Mouse (Mus musculus): ENCODE results near the gene Fam193b. TPM values are rescaled to one million over a fixed set of nuclear protein-coding genes. Genes with fewer than 3 reads are reported as not detected.

Gene Fam193b
- polyA plus RNA-seq, 1 experiment from 2014 or later = 46.0 TPM

- H3K27me3 ChIP-seq = no peaks in the 10 kb centered on the region
- H3K9me3 ChIP-seq (replicated peaks) = no peaks in the 10 kb centered on the region
- H3K36me3 ChIP-seq = peaks cover 20% of the 10 kb centered on the region
- no peaks in the 10 kb centered on the region for H3K4me1 ChIP-seq
- no peak overlapping the region for H3K27ac ChIP-seq (replicated peaks)
- WGBS = 79% methylated on average over 16 of the region's 16 CpGs
- no peak for ATAC-seq (ENCODE audit: insufficient number of reproducible peaks, low FRiP score, low TSS enrichment, low read depth)
- H3K9ac ChIP-seq = no peak overlapping the region
- H3K4me3 ChIP-seq (replicated peaks) = no peak overlapping the region
- no peak overlapping the region for H3K4me2 ChIP-seq (replicated peaks)
Measured at GRCm38 (mm10) chr13:55525733-55526553, 45.0 kb downstream of the Fam193b start.

DNA sequence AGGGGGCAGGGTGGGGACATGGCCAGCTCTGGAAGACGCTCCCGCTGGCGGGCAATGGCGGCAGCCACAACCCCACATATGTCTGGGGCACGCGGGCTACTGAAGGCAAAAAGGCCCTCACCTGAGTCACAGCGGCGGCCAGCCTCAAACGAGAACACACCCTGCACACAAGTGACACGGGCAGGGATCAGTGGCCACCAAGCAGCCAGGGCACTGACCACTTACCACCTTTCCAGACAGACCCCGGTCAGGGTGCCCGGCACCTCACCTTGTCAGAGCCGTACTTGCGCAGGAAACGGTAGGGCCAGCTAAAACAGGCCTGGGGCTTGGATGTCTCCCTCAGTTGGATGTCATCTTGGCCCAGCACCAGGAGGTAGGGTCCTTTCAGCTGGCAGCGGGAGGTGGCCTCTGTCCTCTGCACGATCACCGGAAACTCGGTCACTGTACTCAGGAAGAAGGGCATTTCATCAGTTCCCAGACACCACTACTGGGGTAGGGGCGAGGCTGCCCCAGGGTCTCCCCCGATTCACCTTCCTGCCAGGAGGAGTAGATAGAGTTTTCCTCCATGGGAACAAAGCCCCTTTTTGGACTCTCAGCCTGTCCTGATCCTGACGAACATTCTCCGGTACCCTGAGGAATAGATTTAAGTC, 46.8 kb downstream of the Fam193b start:
- no peak for ATAC-seq (ENCODE audit: insufficient number of reproducible peaks, low FRiP score, low TSS enrichment, low read depth)
- 86% methylated on average over 23 of the region's 23 CpGs for WGBS

GRCm38 (mm10) chr13:55523278-55523677, 47.6 kb downstream of the Fam193b start:
- WGBS = 50% methylated on average over 17 of the region's 17 CpGs
- H3K9ac ChIP-seq = no peak overlapping the region
- H3K9me3 ChIP-seq (replicated peaks) = 0 out of 2 replicates have a peak, but pooled peaks cover 2% of the 10 kb centered on the region
- H3K27ac ChIP-seq (replicated peaks) = no peak overlapping the region
- H3K36me3 ChIP-seq = no peaks in the 10 kb centered on the region
- no peaks in the 10 kb centered on the region for H3K27me3 ChIP-seq
- no peaks in the 10 kb centered on the region for H3K4me1 ChIP-seq
- no peak overlapping the region for H3K4me2 ChIP-seq (replicated peaks)
- H3K4me3 ChIP-seq (replicated peaks) = no peak overlapping the region
- ATAC-seq (ENCODE audit: insufficient number of reproducible peaks, low FRiP score, low TSS enrichment, low read depth) = no peak

More for the DNA sequence above, 46.8 kb downstream of the Fam193b start:
- Histone ChIP-seq H3K4me3 (replicated peaks) (no peak overlapping the region), H3K9ac (no peak overlapping the region), H3K36me3 (peaks cover under 1% of the 10 kb centered on the region; the same call in 1 of the 2 replicates), H3K4me2 (replicated peaks) (no peak overlapping the region), H3K4me1 (no peaks in the 10 kb centered on the region), H3K27me3 (no peaks in the 10 kb centered on the region), H3K27ac (replicated peaks) (no peak overlapping the region), H3K9me3 (replicated peaks) (0 out of 2 replicates have a peak, but pooled peaks cover 2% of the 10 kb centered on the region)

- H3K4me1 ChIP-seq = no peaks in the 10 kb centered on the region
- no peak for ATAC-seq (ENCODE audit: insufficient number of reproducible peaks, low FRiP score, low TSS enrichment, low read depth)
- 52% methylated on average over 8 of the region's 8 CpGs for WGBS
- H3K9ac ChIP-seq = no peak overlapping the region
- H3K9me3 ChIP-seq (replicated peaks) = 0 out of 2 replicates have a peak, but pooled peaks cover 2% of the 10 kb centered on the region
- H3K4me3 ChIP-seq (replicated peaks) = no peak overlapping the region
- no peaks in the 10 kb centered on the region for H3K36me3 ChIP-seq
- no peak overlapping the region for H3K27ac ChIP-seq (replicated peaks)
- no peak overlapping the region for H3K4me2 ChIP-seq (replicated peaks)
- H3K27me3 ChIP-seq = no peaks in the 10 kb centered on the region
Measured at GRCm38 (mm10) chr13:55522730-55523129, 48.2 kb downstream of the Fam193b start.

DNA sequence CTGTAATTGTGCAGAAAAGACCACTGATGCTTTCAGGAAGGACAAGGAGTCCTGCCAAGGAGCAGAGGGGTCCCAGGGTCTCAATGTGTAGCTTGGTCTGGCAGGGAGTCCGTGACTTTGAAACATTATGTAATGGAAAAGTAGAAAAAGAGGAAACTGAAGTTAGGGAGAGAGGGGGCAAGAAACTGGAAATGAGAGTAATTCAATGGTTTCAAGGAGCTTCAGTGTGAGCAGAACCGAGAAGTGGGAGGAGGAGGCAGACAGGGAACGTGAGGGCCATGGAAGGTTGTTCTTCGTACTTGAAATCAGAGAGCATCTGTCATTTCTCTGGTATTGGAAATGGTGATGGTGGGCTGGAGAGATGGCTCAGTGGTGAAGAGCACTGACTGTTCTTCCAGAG, 51.3 kb downstream of the Fam193b start:
- 68% methylated on average over 4 of the region's 4 CpGs for WGBS
- H3K27ac ChIP-seq (replicated peaks) = no peak overlapping the region
- no peak overlapping the region for H3K4me2 ChIP-seq (replicated peaks)
- H3K9ac ChIP-seq = no peak overlapping the region
- no peak for ATAC-seq (ENCODE audit: insufficient number of reproducible peaks, low FRiP score, low TSS enrichment, low read depth)
- H3K27me3 ChIP-seq = no peaks in the 10 kb centered on the region
- H3K9me3 ChIP-seq (replicated peaks) = 0 out of 2 replicates have a peak, but pooled peaks cover 2% of the 10 kb centered on the region
- no peaks in the 10 kb centered on the region for H3K36me3 ChIP-seq
- no peaks in the 10 kb centered on the region for H3K4me1 ChIP-seq
- H3K4me3 ChIP-seq (replicated peaks) = no peak overlapping the region

GRCm38 (mm10) chr13:55516955-55517354, 54.0 kb downstream of the Fam193b start:
- H3K36me3 ChIP-seq = no peaks in the 10 kb centered on the region
- peaks cover 6% of the 10 kb centered on the region for H3K4me1 ChIP-seq
- H3K4me2 ChIP-seq (replicated peaks) = no peak overlapping the region
- no peak overlapping the region for H3K9ac ChIP-seq
- H3K9me3 ChIP-seq (replicated peaks) = 0 out of 2 replicates have a peak, but pooled peaks cover 2% of the 10 kb centered on the region
- ATAC-seq (ENCODE audit: insufficient number of reproducible peaks, low FRiP score, low TSS enrichment, low read depth) = no peak
- no peak overlapping the region for H3K27ac ChIP-seq (replicated peaks)
- no peak overlapping the region for H3K4me3 ChIP-seq (replicated peaks)
- WGBS = 6% methylated on average over 5 of the region's 5 CpGs
- H3K27me3 ChIP-seq = no peaks in the 10 kb centered on the region

- WGBS = 33% methylated on average over 9 of the region's 9 CpGs
- Histone ChIP-seq H3K4me1 (peaks cover 36% of the 10 kb centered on the region), H3K27ac (replicated peaks) (no peak overlapping the region), H3K9me3 (replicated peaks) (no peaks in the 10 kb centered on the region), H3K27me3 (no peaks in the 10 kb centered on the region), H3K4me2 (replicated peaks) (peak overlapping the region; percentile 76), H3K36me3 (peaks cover 16% of the 10 kb centered on the region), H3K4me3 (replicated peaks) (peak overlapping the region; percentile 63), H3K9ac (no peak overlapping the region)
- ATAC-seq (ENCODE audit: insufficient number of reproducible peaks, low FRiP score, low TSS enrichment, low read depth) = no peak
Measured at GRCm38 (mm10) chr13:55513828-55514227, 57.1 kb downstream of the Fam193b start.

- peak within 1 kb of the TSS; percentile 63 for H3K4me3 ChIP-seq (replicated peaks)
- peak; percentile 78 for ATAC-seq (ENCODE audit: insufficient number of reproducible peaks, low FRiP score, low TSS enrichment, low read depth)
- no peaks in the 10 kb centered on the region for H3K9me3 ChIP-seq (replicated peaks)
- peak within 1 kb of the TSS; percentile 88 for H3K27ac ChIP-seq (replicated peaks)
- under 1% methylated on average over 55 of the region's 55 CpGs for WGBS
- H3K4me1 ChIP-seq = peaks cover 42% of the 10 kb centered on the region
- peak within 1 kb of the TSS; percentile 76 for H3K4me2 ChIP-seq (replicated peaks)
- H3K36me3 ChIP-seq = peaks cover 22% of the 10 kb centered on the region
- peak within 1 kb of the TSS; percentile 66 for H3K9ac ChIP-seq
- H3K27me3 ChIP-seq = no peaks in the 10 kb centered on the region
Measured at GRCm38 (mm10) chr13:55513111-55513748, 57.7 kb downstream of the Fam193b start, which contains the start of gene Pdlim7. Gene Pdlim7, minus strand, starts transcription at chr13:55513676.

DNA sequence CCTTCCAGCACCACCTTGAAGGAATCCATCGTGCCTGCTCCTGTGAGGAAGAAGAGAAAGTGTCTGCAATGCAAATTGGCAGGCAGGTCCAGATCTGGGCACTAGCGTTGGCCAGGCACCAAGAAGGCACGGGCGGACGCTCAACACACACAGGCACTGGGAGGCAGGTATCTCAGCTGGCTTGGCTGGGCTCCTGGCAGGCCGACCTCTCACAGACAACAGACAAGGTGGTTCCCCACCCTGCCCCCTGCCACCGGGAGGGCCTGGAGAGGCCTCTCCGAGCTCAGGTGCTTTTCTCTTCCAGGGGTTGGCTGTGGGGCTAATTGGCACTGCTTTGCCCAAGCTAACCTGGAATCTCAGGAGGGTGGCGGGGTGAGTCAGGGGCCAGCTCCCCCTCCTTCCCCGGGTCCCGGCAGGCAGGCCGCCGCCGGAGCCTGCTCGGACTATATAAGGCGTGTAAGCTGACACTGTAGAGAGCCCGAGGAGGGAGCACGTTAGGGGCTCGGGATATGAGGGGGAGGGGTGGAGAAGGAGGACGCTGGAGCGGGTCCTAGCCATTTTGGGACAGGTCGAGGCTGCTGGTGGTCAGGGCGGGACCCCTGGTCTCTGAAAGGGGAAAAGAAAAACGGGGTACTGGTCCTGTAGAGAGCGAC, 58.4 kb downstream of the Fam193b start:
- H3K4me3 ChIP-seq (replicated peaks) = peak overlapping the region; percentile 63
- WGBS = under 1% methylated on average over 25 of the region's 25 CpGs
- H3K9me3 ChIP-seq (replicated peaks) = no peaks in the 10 kb centered on the region
- H3K36me3 ChIP-seq = peaks cover 30% of the 10 kb centered on the region
- peak overlapping the region; percentile 66 for H3K9ac ChIP-seq
- H3K4me1 ChIP-seq = peaks cover 42% of the 10 kb centered on the region
- peak overlapping the region; percentile 76 for H3K4me2 ChIP-seq (replicated peaks)
- peak; percentile 72 for ATAC-seq (ENCODE audit: insufficient number of reproducible peaks, low FRiP score, low TSS enrichment, low read depth)
- H3K27me3 ChIP-seq = no peaks in the 10 kb centered on the region
- H3K27ac ChIP-seq (replicated peaks) = peak overlapping the region; percentile 88

DNA sequence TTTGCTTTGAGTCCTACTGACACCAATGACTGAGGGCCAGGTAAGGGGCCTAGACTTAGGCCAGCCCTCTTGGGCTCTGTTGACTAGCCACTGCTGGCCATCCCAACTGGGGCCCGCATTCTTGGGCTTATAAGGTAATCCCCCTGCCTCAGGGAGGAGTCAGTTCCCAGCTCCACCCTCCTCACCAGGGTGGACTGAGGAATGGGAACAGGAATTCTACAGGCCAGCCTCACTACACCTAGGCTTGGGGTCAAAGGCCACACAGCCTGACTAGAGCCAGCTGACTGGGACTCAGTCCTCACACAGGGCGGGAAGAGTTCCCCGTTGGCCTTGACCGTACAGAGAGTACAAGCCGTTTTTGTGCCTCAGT, 59.4 kb downstream of the Fam193b start:
- ATAC-seq (ENCODE audit: insufficient number of reproducible peaks, low FRiP score, low TSS enrichment, low read depth) = no peak
- Histone ChIP-seq H3K9ac (peak overlapping the region; percentile 5; the same call in 1 of the 2 replicates), H3K27me3 (no peaks in the 10 kb centered on the region), H3K36me3 (peaks cover 40% of the 10 kb centered on the region), H3K27ac (replicated peaks) (peak overlapping the region; percentile 88), H3K4me2 (replicated peaks) (peak overlapping the region; percentile 76), H3K4me3 (replicated peaks) (peak overlapping the region; percentile 63), H3K4me1 (peaks cover 45% of the 10 kb centered on the region), H3K9me3 (replicated peaks) (no peaks in the 10 kb centered on the region)
- 28% methylated on average over 5 of the region's 5 CpGs for WGBS

Measured in embryonic facial prominence, embryonic 15.5 days (tissue).